Mouse (Mus musculus) thymus, adult 2 months (tissue): Measurements from ENCODE around the gene Nkiras2.

Source experiments
- CTCF ChIP-seq: fragments of 200-500 bp; IDR thresholded peaks from 2 replicates; pipeline ENCODE4 v1.5.1; 2012; ENCODE audit warnings: mild to moderate bottlenecking, control low read depth, low read length, moderate library complexity, borderline replicate concordance; ENCODE audit not compliant: control insufficient read depth, poor library complexity, insufficient read depth; ENCODE audit errors: extremely low read depth
- POLR2A ChIP-seq: fragments of 200-500 bp; IDR thresholded peaks from 2 replicates; pipeline ENCODE4 v1.6.1; 2012; ENCODE audit warnings: mild to moderate bottlenecking, low read length, control low read depth, moderate library complexity; ENCODE audit not compliant: control insufficient read depth, poor library complexity, insufficient read depth; ENCODE audit errors: extremely low read depth

- no peak for TF ChIP-seq CTCF
- TF ChIP-seq POLR2A, result no peak
These were observed 938 bp downstream of the Nkiras2 start, which contains the start of gene Dnajc7 for GRCm38 (mm10) chr11:100619982-100620381.
